Mouse (Mus musculus): Measurements from ENCODE around the gene Tecta.

Gene Tecta

DNA sequence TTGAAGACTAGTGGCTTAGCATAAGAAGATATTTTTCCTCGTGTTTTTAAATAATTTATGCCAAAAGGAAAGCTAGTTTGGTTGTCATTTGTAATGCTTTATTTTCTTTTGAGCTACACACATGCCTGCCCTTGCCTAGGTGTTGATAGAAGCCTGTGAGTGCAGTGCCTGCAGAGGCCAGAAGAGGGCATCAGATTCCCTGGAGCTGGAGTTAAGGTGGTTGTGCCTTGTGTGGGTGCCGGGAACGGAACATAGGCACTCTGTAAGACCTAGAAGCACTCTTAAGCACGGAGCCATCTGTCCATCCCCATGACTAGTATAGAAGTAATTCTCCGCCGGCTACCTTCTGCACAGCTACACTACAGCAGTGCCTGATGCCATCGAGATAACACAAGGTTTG, 79.1 kb downstream of the Tecta start:
- DNase-seq (ENCODE audit: low spot score), result no peak

GRCm38 (mm10) chr9:42318455-42318987, 81.2 kb downstream of the Tecta start:
- no peak for DNase-seq (ENCODE audit: low spot score)

DNA sequence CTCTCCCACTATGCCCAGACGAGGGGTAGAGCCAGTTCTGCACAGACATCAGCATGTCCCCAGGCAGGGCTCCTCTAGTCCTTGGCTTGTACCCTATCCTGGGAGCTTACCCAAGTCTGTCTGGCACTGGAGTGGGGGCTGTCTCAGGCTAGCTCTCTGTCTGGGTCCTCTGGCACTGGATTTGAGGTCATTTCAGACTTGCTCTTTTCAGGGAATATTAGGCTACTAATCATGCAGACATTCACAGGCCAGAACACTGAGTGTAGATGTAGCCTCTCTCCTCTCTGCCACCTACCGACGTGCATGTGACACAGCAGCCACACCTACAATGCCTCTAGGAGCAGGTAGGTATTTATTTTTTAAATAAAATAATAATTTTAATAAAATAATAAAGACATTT, 82.4 kb downstream of the Tecta start:
- no peak for DNase-seq (ENCODE audit: low spot score)

DNA sequence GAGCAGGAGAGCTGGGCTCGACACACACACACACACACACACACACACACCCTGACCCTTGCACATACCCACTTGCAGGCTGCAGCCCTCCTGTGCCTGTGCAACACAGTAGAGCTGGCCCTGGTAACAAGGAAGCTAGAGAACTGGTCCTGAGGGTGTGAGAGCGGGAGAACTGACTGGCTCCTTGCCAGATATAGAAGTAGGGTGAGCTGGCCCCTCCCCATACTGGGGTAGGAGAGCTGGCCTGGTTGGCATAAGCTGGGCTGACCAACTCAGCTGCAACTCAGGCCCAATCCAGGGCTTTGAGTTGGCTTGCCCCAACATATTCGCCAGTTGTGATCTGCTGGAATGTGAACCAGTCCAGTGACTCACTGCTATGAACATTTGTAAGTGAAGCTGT, 83.9 kb downstream of the Tecta start:
- peak; percentile 32 for DNase-seq (ENCODE audit: low spot score)

- no peak for DNase-seq (ENCODE audit: low spot score)
These were observed 84.8 kb downstream of the Tecta start for GRCm38 (mm10) chr9:42314959-42315358.

- DNase-seq (ENCODE audit: low spot score), result peak; percentile 13
These were observed 85.3 kb downstream of the Tecta start for GRCm38 (mm10) chr9:42314388-42314787.

GRCm38 (mm10) chr9:42313872-42314271, 85.9 kb downstream of the Tecta start:
- peak; percentile 40 for DNase-seq (ENCODE audit: low spot score)

DNA sequence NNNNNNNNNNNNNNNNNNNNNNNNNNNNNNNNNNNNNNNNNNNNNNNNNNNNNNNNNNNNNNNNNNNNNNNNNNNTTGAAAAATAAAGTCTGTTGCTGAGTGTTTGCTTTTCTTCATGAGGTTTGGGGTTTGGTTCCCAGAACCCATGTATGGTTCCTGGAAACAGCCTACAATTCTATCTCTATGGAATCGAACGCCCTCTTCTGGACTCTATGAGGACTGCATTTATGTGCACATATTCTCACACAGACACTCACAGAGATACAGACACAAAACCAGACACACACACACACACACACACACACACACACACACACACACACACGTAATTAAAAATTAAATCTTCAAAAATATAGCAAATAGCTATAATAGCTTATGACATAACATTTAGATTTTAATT, 88.4 kb downstream of the Tecta start:
- peak; percentile 25 for DNase-seq (ENCODE audit: low spot score)

GRCm38 (mm10) chr9:42303894-42304293, 95.8 kb downstream of the Tecta start:
- no peak for DNase-seq (ENCODE audit: low spot score)

DNA sequence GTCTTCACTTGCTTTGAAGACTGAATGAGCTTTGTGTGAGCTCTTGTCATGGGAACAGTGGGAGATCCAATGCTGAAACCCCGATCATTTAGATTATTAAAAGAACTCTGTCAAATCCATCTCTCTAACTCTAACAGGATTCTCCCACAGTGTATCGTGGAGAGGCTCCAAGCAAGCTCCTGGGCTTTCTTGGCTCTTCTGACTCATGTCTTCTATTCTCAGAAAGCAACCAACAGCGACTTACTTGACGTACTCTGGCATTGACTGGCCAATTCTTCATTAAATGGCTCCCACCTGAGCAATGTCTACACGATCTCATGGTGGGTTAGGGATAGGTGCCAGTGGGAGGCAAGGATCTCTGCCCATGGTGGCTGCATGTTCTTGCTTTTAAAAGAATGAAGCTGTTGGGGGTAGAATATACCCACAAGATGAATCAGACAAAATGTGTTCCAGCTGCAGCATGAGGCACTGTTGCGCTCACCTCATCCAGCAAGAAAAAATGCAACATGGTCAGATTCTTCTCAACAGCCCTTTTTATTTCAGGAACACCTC, 98.6 kb downstream of the Tecta start:
- no peak for DNase-seq (ENCODE audit: low spot score)

DNA sequence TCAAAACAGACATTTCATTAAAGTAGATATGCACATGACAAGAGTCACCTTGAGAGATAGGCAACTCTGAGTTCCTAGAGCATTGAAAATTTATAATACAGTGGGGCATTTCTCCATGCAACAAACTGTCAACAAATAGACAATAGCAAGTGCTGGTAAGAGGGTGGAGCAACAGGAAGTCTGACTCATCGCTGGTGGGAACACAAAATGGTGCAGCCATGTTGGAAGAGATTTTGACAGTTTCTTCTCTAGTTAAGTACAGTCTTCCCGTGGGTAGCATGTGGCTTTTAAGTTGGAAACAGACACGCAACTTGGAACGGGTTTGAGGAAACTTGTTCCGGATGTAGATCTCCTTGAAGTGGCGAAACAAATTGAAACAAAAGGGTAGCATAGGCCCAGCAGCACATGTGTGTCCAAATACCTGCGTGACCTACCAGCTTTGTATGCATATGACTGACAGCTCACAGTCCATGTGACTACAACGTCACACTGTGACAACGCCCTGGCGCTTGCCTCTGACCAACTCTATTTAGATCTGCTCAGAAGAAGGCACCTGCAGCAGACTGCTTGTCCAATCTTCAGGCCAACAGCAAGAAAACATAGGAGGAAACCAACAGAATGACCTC, 103.3 kb downstream of the Tecta start:
- no peak for DNase-seq (ENCODE audit: low spot score)

DNA sequence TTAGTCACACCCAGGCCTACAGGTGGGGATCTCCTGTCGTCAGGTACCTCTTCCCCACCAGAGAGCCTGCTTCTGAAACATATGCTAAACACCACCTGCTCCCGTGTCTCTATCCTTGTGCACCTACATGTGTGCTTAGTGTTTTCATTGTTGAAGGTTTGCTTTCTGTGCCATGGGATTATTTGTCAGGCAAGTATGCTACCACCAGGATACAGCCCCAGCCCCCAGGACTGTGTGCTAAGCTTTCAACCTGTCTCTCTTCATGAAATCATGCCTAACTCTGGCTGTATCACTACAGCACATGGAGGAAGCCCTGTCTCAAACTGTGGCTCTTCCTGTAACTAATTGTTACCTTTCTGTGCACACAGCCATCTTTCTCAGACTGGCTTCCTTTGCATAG, 105.6 kb downstream of the Tecta start:
- DNase-seq (ENCODE audit: low spot score), result no peak

- no peak for DNase-seq (ENCODE audit: low spot score)
These were observed 106.1 kb downstream of the Tecta start for GRCm38 (mm10) chr9:42293596-42293995.

DNA sequence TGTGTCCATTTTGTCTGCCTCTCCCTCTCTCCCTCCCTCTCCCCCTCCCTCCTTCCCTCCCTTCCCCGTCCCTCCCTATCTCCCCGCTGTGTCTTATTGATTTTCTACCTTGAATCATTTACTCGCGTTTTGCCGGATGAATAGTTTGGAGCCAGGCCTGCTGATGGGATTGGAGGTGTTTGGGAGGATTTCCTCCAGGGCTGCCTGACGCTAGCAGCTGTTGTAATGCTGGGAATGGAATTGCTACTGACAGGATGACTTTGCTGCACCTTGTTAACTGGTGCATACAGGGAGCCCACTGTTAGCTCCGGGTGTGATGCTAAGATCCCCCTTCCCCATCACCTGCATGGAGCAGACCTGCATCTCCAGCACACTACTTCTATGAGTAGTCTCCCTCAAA, 106.7 kb downstream of the Tecta start:
- no peak for DNase-seq (ENCODE audit: low spot score)

DNA sequence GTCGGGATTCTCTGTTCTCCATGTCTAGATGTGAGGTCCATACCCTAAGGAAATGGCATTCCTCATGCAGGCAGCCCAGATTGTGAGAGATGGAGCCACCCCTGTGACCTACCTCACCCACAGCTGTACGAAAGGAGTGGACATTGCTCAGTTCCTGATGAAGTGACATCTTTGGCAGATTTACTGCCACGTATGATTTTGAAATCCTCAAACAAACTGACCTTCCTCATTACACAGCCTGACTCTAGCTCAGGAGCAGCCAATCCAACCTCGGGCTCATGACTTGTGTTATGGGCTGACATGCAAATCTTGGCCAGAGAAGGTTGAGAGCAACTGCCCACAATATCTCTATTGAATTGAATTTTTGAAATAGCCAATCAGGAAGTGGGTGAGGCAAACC, 120.1 kb downstream of the Tecta start:
- DNase-seq (ENCODE audit: low spot score), result no peak
